Mouse (Mus musculus) layer of hippocampus, adult 11-12 months (tissue): Measurements from ENCODE around the gene Pik3ip1.

Source experiments
- DNase-seq: peaks from one replicate; pipeline ENCODE4 v3.0.0; 2022; ENCODE audit warnings: low spot score

The Pik3ip1 gene

GRCm38 (mm10) chr11:3379427-3379826, 49.2 kb downstream of the Pik3ip1 start:
- no peak for DNase-seq

- DNase-seq, result no peak
These were observed 51.1 kb downstream of the Pik3ip1 start for GRCm38 (mm10) chr11:3381148-3381814.

- no peak for DNase-seq
These were observed 52.7 kb downstream of the Pik3ip1 start for GRCm38 (mm10) chr11:3382602-3383594.

DNA sequence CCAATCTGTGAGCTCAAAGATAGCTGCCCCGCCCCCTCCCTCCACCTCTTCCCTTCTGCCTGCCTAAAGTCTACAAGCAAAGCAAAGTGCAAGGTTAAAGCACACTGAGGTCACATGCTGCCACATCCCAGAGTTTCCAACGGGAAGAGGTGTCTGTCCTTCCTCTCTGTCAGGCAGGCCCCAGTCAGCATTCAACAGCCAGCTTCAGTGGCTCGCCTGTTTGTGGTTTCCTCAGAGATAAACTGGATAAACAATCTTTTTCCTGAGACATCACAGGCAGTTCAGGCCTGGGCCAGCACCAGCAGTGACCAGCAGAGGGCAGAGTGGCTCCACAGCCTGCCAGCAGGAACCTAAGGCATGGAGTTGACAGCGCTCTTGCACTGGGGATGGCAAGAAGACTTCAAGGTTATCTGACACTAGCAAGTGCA, 56.8 kb downstream of the Pik3ip1 start:
- peak; percentile 89 for DNase-seq

DNA sequence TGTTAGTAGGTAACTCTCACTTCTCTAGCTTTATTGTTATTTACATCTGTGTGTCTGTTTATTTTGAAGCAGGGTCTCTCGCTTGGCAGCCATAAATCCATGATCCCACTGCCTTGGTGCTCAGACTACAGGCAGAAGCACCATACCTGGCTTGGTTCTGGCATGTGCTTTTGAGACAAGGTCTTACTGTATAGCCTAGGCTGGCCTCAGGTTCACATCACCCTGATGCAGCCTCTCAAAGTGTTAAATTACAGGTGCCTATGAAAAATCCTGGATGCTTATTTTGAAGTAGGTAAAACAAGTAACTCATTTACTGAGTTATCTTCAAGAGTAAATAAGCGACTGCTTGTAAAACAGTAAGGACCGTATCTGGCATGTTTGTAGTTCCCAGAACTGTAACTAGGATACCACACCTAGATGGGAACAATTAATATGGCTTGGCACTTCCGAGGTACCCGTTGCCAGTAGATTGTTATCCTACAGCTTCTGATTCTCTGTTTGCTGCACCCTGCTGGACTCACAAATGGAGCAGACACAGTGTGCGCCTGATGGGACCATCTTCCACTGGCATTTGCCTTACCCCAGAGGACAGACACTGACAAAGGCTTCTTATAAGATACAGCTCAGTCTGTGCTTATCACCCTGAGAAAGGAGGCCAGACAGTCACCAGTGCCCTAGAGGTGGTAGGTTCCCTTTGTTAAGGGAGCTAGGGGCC, 57.4 kb downstream of the Pik3ip1 start:
- no peak for DNase-seq

GRCm38 (mm10) chr11:3389996-3390395, 59.8 kb downstream of the Pik3ip1 start:
- no peak for DNase-seq

- DNase-seq, result no peak
These were observed 60.6 kb downstream of the Pik3ip1 start for GRCm38 (mm10) chr11:3390789-3391188.

DNA sequence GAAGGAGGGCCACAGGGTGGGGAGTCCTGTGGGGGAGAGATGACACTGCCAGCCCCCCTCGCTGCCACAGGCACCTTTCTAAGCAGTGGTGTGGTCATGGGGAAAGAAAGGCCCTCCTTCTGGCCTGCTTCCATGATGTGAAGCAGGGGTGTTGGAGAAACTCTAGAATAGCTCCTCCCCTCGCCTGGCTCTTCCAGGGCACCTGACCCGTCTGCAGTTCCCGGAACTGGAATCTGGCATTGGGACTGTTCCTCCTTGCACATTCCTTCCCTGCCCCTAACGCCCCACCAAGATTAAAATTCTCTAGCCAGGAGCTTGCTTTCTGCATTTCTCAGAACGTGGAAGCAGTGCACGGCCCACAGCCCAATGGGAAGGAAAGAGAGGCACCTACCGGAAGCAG, 62.3 kb downstream of the Pik3ip1 start:
- DNase-seq, result no peak
